Mouse (Mus musculus) midbrain, embryonic 16.5 days (tissue): ENCODE data around the gene Limch1. TPM values are rescaled to one million over a fixed set of nuclear protein-coding genes. Genes with fewer than 3 reads are reported as not detected.

Source experiments
- ATAC-seq: fragments of 200-750 bp; cut with Nextera tagmentation; 2 replicates; pipeline ENCODE4 v1.8.0; 2017; ENCODE audit warnings: moderate TSS enrichment
- H3K27ac ChIP-seq: fragments of 300-500 bp; sonication (generic); 2 replicates; pipeline ENCODE4 v1.5.1; 2014; ENCODE audit warnings: mild to moderate bottlenecking, low read length, mixed read lengths
- H3K27me3 ChIP-seq: fragments of 300-500 bp; sonication (generic); 2 replicates; pipeline ENCODE4 v1.6.1; 2014; ENCODE audit warnings: low read depth, low read length, mixed read lengths; ENCODE audit not compliant: control insufficient read depth, insufficient read depth
- H3K36me3 ChIP-seq: fragments of 300-500 bp; sonication (generic); 2 replicates; pipeline ENCODE4 v1.6.1; 2014; ENCODE audit warnings: mild to moderate bottlenecking, low read length, moderate library complexity, mixed read lengths; ENCODE audit not compliant: control insufficient read depth, insufficient read depth
- H3K4me1 ChIP-seq: fragments of 300-500 bp; sonication (generic); 2 replicates; pipeline ENCODE4 v1.6.1; 2014; ENCODE audit warnings: mild to moderate bottlenecking, low read length, mixed read lengths; ENCODE audit not compliant: control insufficient read depth, insufficient read depth
- H3K4me2 ChIP-seq: fragments of 300-500 bp; sonication (generic); 2 replicates; pipeline ENCODE4 v1.6.1; 2014; ENCODE audit warnings: mild to moderate bottlenecking, low read length, mixed read lengths
- H3K4me3 ChIP-seq: fragments of 300-500 bp; sonication (generic); 2 replicates; pipeline ENCODE4 v1.5.1; 2014; ENCODE audit warnings: low read depth, mild to moderate bottlenecking, low read length, moderate library complexity, mixed read lengths
- H3K9ac ChIP-seq: fragments of 300-500 bp; sonication (generic); 2 replicates; pipeline ENCODE4 v1.6.1; 2014; ENCODE audit warnings: low read depth, low read length, mixed read lengths
- H3K9me3 ChIP-seq: fragments of 300-500 bp; sonication (generic); replicated peaks from 2 replicates; pipeline ENCODE4 v1.6.1; 2014; ENCODE audit warnings: mild to moderate bottlenecking, low read length, mixed read lengths; ENCODE audit not compliant: control insufficient read depth, poor library complexity, severe bottlenecking
- WGBS: fragments of 180-500 bp; shearing (Covaris S2); extraction: QIAGEN DNeasy Blood & Tissue Kit; methylation state at CpG from one replicate; pipeline ENCODE4 v1.1.7; 2014; 5-methylcytosine and 5-hydroxymethylcytosine counted together
- polyA plus RNA-seq: library from polyadenylated mRNA; unstranded; fragments of >200 nt; fragmentation: Nextera tagmentation; extraction: Ambion mirVana; gene quantifications from 2 replicates; pipeline ENCODE4 v1.2.1, GENCODE M21; 2015

Limch1 gene
- polyA plus RNA-seq, 1 experiment from 2014 or later = 48.8 TPM

- Histone ChIP-seq H3K36me3 (no peaks in the 10 kb centered on the region), H3K27ac (no peak overlapping the region), H3K4me3 (no peak overlapping the region), H3K4me2 (no peak overlapping the region), H3K27me3 (no peaks in the 10 kb centered on the region), H3K9me3 (no peaks in the 10 kb centered on the region), H3K4me1 (no peaks in the 10 kb centered on the region), H3K9ac (no peak overlapping the region)
- 94% methylated on average over 6 of the region's 6 CpGs for WGBS
- no peak for ATAC-seq
Observed at GRCm38 (mm10) chr5:67002346-67002745, 256.7 kb downstream of the Limch1 start.

GRCm38 (mm10) chr5:67004619-67005018 lies 259.0 kb downstream of the Limch1 start:
- no peak overlapping the region for H3K4me3 ChIP-seq
- H3K36me3 ChIP-seq = no peaks in the 10 kb centered on the region; the same call in 1 of the 2 replicates
- H3K4me2 ChIP-seq = no peak overlapping the region
- no peak overlapping the region for H3K9ac ChIP-seq
- H3K27me3 ChIP-seq = no peaks in the 10 kb centered on the region
- no peaks in the 10 kb centered on the region for H3K4me1 ChIP-seq
- 86% methylated on average over 11 of the region's 11 CpGs for whole genome bisulfite sequencing
- no peak for ATAC-seq
- no peaks in the 10 kb centered on the region for H3K9me3 ChIP-seq
- H3K27ac ChIP-seq = no peak overlapping the region

- H3K4me2 ChIP-seq = no peak overlapping the region
- ATAC-seq = no peak
- no peak overlapping the region for H3K27ac ChIP-seq
- H3K27me3 ChIP-seq = no peaks in the 10 kb centered on the region
- 0 out of 2 replicates have a peak, but pooled peaks cover 2% of the 10 kb centered on the region for H3K4me1 ChIP-seq
- WGBS = 89% methylated on average over 16 of the region's 16 CpGs
- no peaks in the 10 kb centered on the region; the same call in 1 of the 2 replicates for H3K36me3 ChIP-seq
- H3K9me3 ChIP-seq = no peaks in the 10 kb centered on the region
- H3K4me3 ChIP-seq = no peak overlapping the region
- H3K9ac ChIP-seq = no peak overlapping the region
Observed at GRCm38 (mm10) chr5:67011043-67011870, 265.6 kb downstream of the Limch1 start.

GRCm38 (mm10) chr5:67011985-67012384 lies 266.4 kb downstream of the Limch1 start:
- 72% methylated on average over 4 of the region's 4 CpGs for WGBS
- H3K9me3 ChIP-seq = no peaks in the 10 kb centered on the region
- no peaks in the 10 kb centered on the region for H3K27me3 ChIP-seq
- 0 out of 2 replicates have a peak, but pooled peaks cover 2% of the 10 kb centered on the region for H3K4me1 ChIP-seq
- H3K4me2 ChIP-seq = no peak overlapping the region
- no peak overlapping the region for H3K27ac ChIP-seq
- H3K36me3 ChIP-seq = no peaks in the 10 kb centered on the region; the same call in 1 of the 2 replicates
- H3K4me3 ChIP-seq = no peak overlapping the region
- ATAC-seq = no peak
- no peak overlapping the region for H3K9ac ChIP-seq

GRCm38 (mm10) chr5:67013926-67014325 lies 268.3 kb downstream of the Limch1 start:
- Histone ChIP-seq H3K4me3 (no peak overlapping the region), H3K9ac (no peak overlapping the region)
- WGBS = 85% methylated on average over 3 of the region's 3 CpGs

GRCm38 (mm10) chr5:67016450-67016849 lies 270.8 kb downstream of the Limch1 start:
- H3K9ac ChIP-seq = no peak overlapping the region
- H3K4me1 ChIP-seq = no peaks in the 10 kb centered on the region
- 8% methylated on average over 7 of the region's 7 CpGs for WGBS
- no peak overlapping the region for H3K4me2 ChIP-seq
- no peaks in the 10 kb centered on the region for H3K36me3 ChIP-seq
- no peaks in the 10 kb centered on the region for H3K9me3 ChIP-seq
- no peak overlapping the region for H3K4me3 ChIP-seq
- H3K27me3 ChIP-seq = no peaks in the 10 kb centered on the region
- H3K27ac ChIP-seq = no peak overlapping the region
- peak; percentile 87 for ATAC-seq

More at GRCm38 (mm10) chr5:67013926-67014325, 268.3 kb downstream of the Limch1 start:
- no peaks in the 10 kb centered on the region for H3K27me3 ChIP-seq
- no peak overlapping the region for H3K27ac ChIP-seq
- no peak for ATAC-seq
- H3K36me3 ChIP-seq = no peaks in the 10 kb centered on the region
- 0 out of 2 replicates have a peak, but pooled peaks cover 2% of the 10 kb centered on the region for H3K4me1 ChIP-seq
- H3K4me2 ChIP-seq = no peak overlapping the region
- no peaks in the 10 kb centered on the region for H3K9me3 ChIP-seq

GRCm38 (mm10) chr5:67024459-67025050 lies 278.9 kb downstream of the Limch1 start:
- H3K9ac ChIP-seq = no peak overlapping the region
- no peak for ATAC-seq
- H3K9me3 ChIP-seq = no peaks in the 10 kb centered on the region
- H3K4me3 ChIP-seq = no peak overlapping the region
- peaks cover 5% of the 10 kb centered on the region; the same call in 1 of the 2 replicates for H3K4me1 ChIP-seq
- H3K36me3 ChIP-seq = peaks cover 11% of the 10 kb centered on the region; the same call in 1 of the 2 replicates
- H3K4me2 ChIP-seq = no peak overlapping the region
- H3K27me3 ChIP-seq = no peaks in the 10 kb centered on the region
- no peak overlapping the region for H3K27ac ChIP-seq
- WGBS = 81% methylated on average over 10 of the region's 10 CpGs

- Histone ChIP-seq H3K4me3 (no peak overlapping the region), H3K36me3 (peaks cover 11% of the 10 kb centered on the region; the same call in 1 of the 2 replicates), H3K4me2 (no peak overlapping the region), H3K27ac (no peak overlapping the region), H3K27me3 (no peaks in the 10 kb centered on the region), H3K9ac (no peak overlapping the region), H3K9me3 (no peaks in the 10 kb centered on the region), H3K4me1 (peaks cover 5% of the 10 kb centered on the region; the same call in 1 of the 2 replicates)
- no peak for ATAC-seq
- WGBS = 86% methylated on average over 8 of the region's 8 CpGs
Observed at GRCm38 (mm10) chr5:67025095-67025494, 279.5 kb downstream of the Limch1 start.

- Histone ChIP-seq H3K9me3 (no peaks in the 10 kb centered on the region), H3K4me3 (no peak overlapping the region), H3K27ac (no peak overlapping the region), H3K36me3 (peaks cover 11% of the 10 kb centered on the region; the same call in 1 of the 2 replicates), H3K27me3 (no peaks in the 10 kb centered on the region), H3K9ac (no peak overlapping the region), H3K4me1 (peaks cover 5% of the 10 kb centered on the region; the same call in 1 of the 2 replicates), H3K4me2 (no peak overlapping the region)
- WGBS = 77% methylated on average over 8 of the region's 10 CpGs
- ATAC-seq = 0 out of 2 replicates have a peak, but pooled peaks have one; percentile 32
Observed at GRCm38 (mm10) chr5:67025581-67025980, 280.0 kb downstream of the Limch1 start.
